Mouse (Mus musculus) MEL (cell line): Measurements from ENCODE around the gene Zbtb20. TPM values are rescaled to one million over a fixed set of nuclear protein-coding genes. Genes with fewer than 3 reads are reported as not detected.

Experiments
- DNase-seq: peaks from one replicate; pipeline ENCODE4 v3.0.0; 2011; ENCODE audit warnings: low read depth, low spot score
- H3K27ac ChIP-seq: 2 replicates; pipeline ENCODE4 v1.5.1; 2012; ENCODE audit warnings: low read depth, mild to moderate bottlenecking, control low read depth, low read length, moderate library complexity; ENCODE audit not compliant: control insufficient read depth
- H3K27me3 ChIP-seq, 2 experiments: fragments of 150-350 bp in 1 of 2; sonication (generic) in 1 of 2; 2 replicates each; pipeline ENCODE4 v1.6.1; 2012; ENCODE audit warnings: low read length in 2 of 2, mild to moderate bottlenecking in 2 of 2, improper control_type of control experiment in 1 of 2, moderate library complexity in 1 of 2; ENCODE audit not compliant: insufficient read depth in 2 of 2, control insufficient read depth in 1 of 2
- H3K36me3 ChIP-seq, 2 experiments: 2 replicates each; pipeline ENCODE4 v1.6.1; 2012 to 2014; ENCODE audit warnings: low read length in 2 of 2, improper control_type of control experiment in 1 of 2, inconsistent platforms in 1 of 2, mild to moderate bottlenecking in 1 of 2; ENCODE audit not compliant: insufficient read depth in 2 of 2, control insufficient read depth in 1 of 2
- H3K4me1 ChIP-seq, 2 experiments: fragments of 150-350 bp in 1 of 2; sonication (generic) in 1 of 2; 2 replicates each; pipeline ENCODE4 v1.6.1; 2012; ENCODE audit warnings: low read length in 2 of 2, improper control_type of control experiment in 1 of 2, mild to moderate bottlenecking in 1 of 2; ENCODE audit not compliant: insufficient read depth in 2 of 2, control insufficient read depth in 1 of 2
- H3K4me3 ChIP-seq, 2 experiments: fragments of 150-350 bp in 1 of 2; sonication (generic) in 1 of 2; 2 replicates each; pipeline ENCODE4 v1.5.1; 2012; ENCODE audit warnings: low read depth in 2 of 2, low read length in 2 of 2, mild to moderate bottlenecking in 2 of 2, moderate library complexity in 2 of 2, control low read depth in 1 of 2, improper control_type of control experiment in 1 of 2; ENCODE audit not compliant: control insufficient read depth in 1 of 2, insufficient read depth in 1 of 2
- H3K79me2 ChIP-seq: 2 replicates; pipeline ENCODE4 v1.6.1; 2012; ENCODE audit warnings: mild to moderate bottlenecking, low read length, moderate library complexity; ENCODE audit not compliant: control insufficient read depth, poor library complexity, insufficient read depth
- H3K9ac ChIP-seq: 2 replicates; pipeline ENCODE4 v1.6.1; 2012; ENCODE audit warnings: low read depth, mild to moderate bottlenecking, control low read depth, low read length, moderate library complexity; ENCODE audit not compliant: control insufficient read depth, poor library complexity, severe bottlenecking
- H3K9me3 ChIP-seq: fragments of 150-350 bp; sonication (generic); replicated peaks from 2 replicates; pipeline ENCODE4 v1.6.1; 2012; ENCODE audit warnings: mild to moderate bottlenecking, low read length, improper control_type of control experiment, moderate library complexity; ENCODE audit not compliant: insufficient read depth
- CHD1 ChIP-seq: IDR thresholded peaks from 2 replicates; pipeline ENCODE4 v1.6.1; 2012; ENCODE audit warnings: low read depth, mild to moderate bottlenecking, inconsistent platforms, low read length, improper control_type of control experiment
- CHD2 ChIP-seq: IDR thresholded peaks from 2 replicates; pipeline ENCODE4 v1.6.1; 2011; ENCODE audit warnings: low read length, improper control_type of control experiment
- NRF1 ChIP-seq: IDR thresholded peaks from 2 replicates; pipeline ENCODE4 v1.6.1; 2014; ENCODE audit warnings: low read depth, mild to moderate bottlenecking, inconsistent platforms, low read length, improper control_type of control experiment, moderate library complexity; ENCODE audit not compliant: poor library complexity, insufficient read depth, severe bottlenecking
- POLR2AphosphoS2 ChIP-seq: IDR thresholded peaks from 2 replicates; pipeline ENCODE4 v1.6.1; 2011; ENCODE audit warnings: low read length, improper control_type of control experiment
- RAD21 ChIP-seq: IDR thresholded peaks from 2 replicates; pipeline ENCODE4 v1.6.1; 2011; ENCODE audit warnings: mild to moderate bottlenecking, low read depth, low read length, improper control_type of control experiment
- SMC3 ChIP-seq: IDR thresholded peaks from 2 replicates; pipeline ENCODE4 v1.6.1; 2011; ENCODE audit warnings: low read depth, low read length, improper control_type of control experiment
- TCF12 ChIP-seq: IDR thresholded peaks from 2 replicates; pipeline ENCODE4 v1.6.1; 2014; ENCODE audit warnings: low read depth, mild to moderate bottlenecking, inconsistent platforms, low read length, improper control_type of control experiment, moderate library complexity
- USF2 ChIP-seq, 2 experiments: IDR thresholded peaks; 2 replicates each; pipeline ENCODE4 v1.6.1; 2011 to 2012; ENCODE audit warnings: improper control_type of control experiment in 2 of 2, low read length in 2 of 2, borderline replicate concordance in 1 of 2, inconsistent platforms in 1 of 2, low read depth in 1 of 2, mild to moderate bottlenecking in 1 of 2; ENCODE audit not compliant: insufficient read depth in 1 of 2
- ZNF384 ChIP-seq: IDR thresholded peaks from 2 replicates; pipeline ENCODE4 v1.6.1; 2012; ENCODE audit warnings: low read depth, mild to moderate bottlenecking, inconsistent platforms, low read length, improper control_type of control experiment
- polyA plus RNA-seq, 2 experiments: library from polyadenylated mRNA; stranded (reverse) in 1 of 2; unstranded in 1 of 2; fragments of >175 nt in 1 of 2; fragments of >200 nt in 1 of 2; gene quantifications; 2 replicates each; pipeline versions ENCODE4 v1.2.1 to v1.2.4; 2012; ENCODE audit warnings: low replicate concordance in 2 of 2, low read depth in 1 of 2; ENCODE audit not compliant: insufficient read length in 2 of 2, insufficient read depth in 1 of 2, missing spikeins in 1 of 2
- total RNA-seq: library from RNA; depleted of rRNA; stranded (reverse); fragments of 300-350 nt; gene quantifications from 2 replicates; pipeline ENCODE4 v1.2.3, GENCODE M21; 2012

Gene Zbtb20
- total and polyA plus RNA-seq, 3 experiments = 0.17 to 0.27 TPM; not detected in 1

- Histone ChIP-seq H3K9ac (no peak overlapping the region), H3K27ac (no peak overlapping the region), H3K4me1 (no peaks in the 10 kb centered on the region), H3K27me3 (peaks cover 10 to 11% of the 10 kb centered on the region in 2 experiments), H3K4me3 (no peak overlapping the region), H3K9me3 (no peaks in the 10 kb centered on the region), H3K36me3 (no peaks in the 10 kb centered on the region), H3K79me2 (no peaks in the 10 kb centered on the region)
- no peak for TF ChIP-seq NRF1
- TF ChIP-seq RAD21 = no peak
- TF ChIP-seq TCF12 = no peak
- DNase-seq = no peak
Observed at GRCm38 (mm10) chr16:43492863-43493262, 617.2 kb downstream of the Zbtb20 start.

- TF ChIP-seq SMC3 = no peak
- Histone ChIP-seq H3K9ac (no peak overlapping the region), H3K27me3 (peaks cover 12 to 13% of the 10 kb centered on the region in 2 experiments), H3K4me3 (no peak overlapping the region), H3K79me2 (no peaks in the 10 kb centered on the region), H3K4me1 (no peaks in the 10 kb centered on the region), H3K27ac (no peak overlapping the region), H3K9me3 (no peaks in the 10 kb centered on the region), H3K36me3 (no peaks in the 10 kb centered on the region)
- no peak for DNase-seq
Observed at GRCm38 (mm10) chr16:43493596-43494385, 618.1 kb downstream of the Zbtb20 start.

GRCm38 (mm10) chr16:43495175-43495818, 619.6 kb downstream of the Zbtb20 start:
- Histone ChIP-seq H3K9me3 (no peaks in the 10 kb centered on the region), H3K27ac (no peak overlapping the region), H3K4me3 (no peak overlapping the region), H3K36me3 (no peaks in the 10 kb centered on the region), H3K27me3 (peaks cover 10 to 14% of the 10 kb centered on the region in 2 experiments), H3K79me2 (no peaks in the 10 kb centered on the region), H3K4me1 (no peaks in the 10 kb centered on the region), H3K9ac (no peak overlapping the region)
- no peak for TF ChIP-seq USF2 (IDR thresholded peaks at IDR 0.05; ENCODE audit: borderline replicate concordance in 1 of 2, insufficient read depth in 1 of 2, low read depth in 1 of 2, low read length in 2 of 2)
- no peak for TF ChIP-seq CHD1
- TF ChIP-seq TCF12 = no peak
- TF ChIP-seq CHD2 = no peak
- no peak for TF ChIP-seq ZNF384
- TF ChIP-seq POLR2AphosphoS2 = no peak
- no peak for TF ChIP-seq NRF1
- no peak for DNase-seq
